Mouse (Mus musculus) layer of hippocampus, adult 2 months (tissue): Measurements from ENCODE around the gene Asic2. TPM values are rescaled to one million over a fixed set of nuclear protein-coding genes. Genes with fewer than 3 reads are reported as not detected.

Experiments used
- DNase-seq, 2 experiments: peaks; one replicate each; pipeline ENCODE4 v3.0.0; 2022; ENCODE audit warnings: low spot score in 2 of 2
- H3K27ac ChIP-seq: fragments of 200-600 bp; 2 replicates; pipeline ENCODE4 v1.8.1; 2022
- H3K4me3 ChIP-seq: fragments of 200-600 bp; 2 replicates; pipeline ENCODE4 v1.8.1; 2022; ENCODE audit warnings: mild to moderate bottlenecking
- CTCF ChIP-seq: fragments of 200-600 bp; conservative IDR thresholded peaks from 2 replicates; pipeline ENCODE4 v1.8.1; 2022; ENCODE audit warnings: antibody characterized with exemption, mild to moderate bottlenecking, moderate library complexity
- total RNA-seq, 2 experiments: library from RNA; stranded (reverse); gene quantifications; 2 replicates each; pipeline ENCODE4 v1.2.3; 2021

The Asic2 gene
- total RNA-seq, 2 experiments from 2014 or later: 58.5 to 65.6 TPM

- DNase-seq: no peak
- TF ChIP-seq CTCF: no peak
- no peak overlapping the region for H3K4me3 ChIP-seq
- H3K27ac ChIP-seq: no peak overlapping the region
These were observed 30.7 kb downstream of the Asic2 start for GRCm38 (mm10) chr11:81937516-81937915.

GRCm38 (mm10) chr11:81926393-81926792, 41.9 kb downstream of the Asic2 start:
- no peak for DNase-seq
- Histone ChIP-seq H3K4me3 (no peak overlapping the region), H3K27ac (no peak overlapping the region)
- TF ChIP-seq CTCF: no peak

GRCm38 (mm10) chr11:81923626-81924025, 44.6 kb downstream of the Asic2 start:
- DNase-seq: no peak
- H3K4me3 ChIP-seq: no peak overlapping the region
- no peak overlapping the region for H3K27ac ChIP-seq
- TF ChIP-seq CTCF: no peak

- no peak for DNase-seq
- H3K27ac ChIP-seq: no peak overlapping the region
- TF ChIP-seq CTCF: no peak
- H3K4me3 ChIP-seq: no peak overlapping the region
These were observed 45.2 kb downstream of the Asic2 start for GRCm38 (mm10) chr11:81923096-81923495.

GRCm38 (mm10) chr11:81915501-81915900, 52.8 kb downstream of the Asic2 start:
- no peak for TF ChIP-seq CTCF
- no peak for DNase-seq
- no peak overlapping the region for H3K4me3 ChIP-seq
- H3K27ac ChIP-seq: no peak overlapping the region

- DNase-seq: no peak
- Histone ChIP-seq H3K27ac (no peak overlapping the region), H3K4me3 (no peak overlapping the region)
- TF ChIP-seq CTCF: no peak
These were observed 55.2 kb downstream of the Asic2 start for GRCm38 (mm10) chr11:81913071-81913470.

- no peak for TF ChIP-seq CTCF
- Histone ChIP-seq H3K27ac (no peak overlapping the region), H3K4me3 (no peak overlapping the region)
- no peak for DNase-seq
These were observed 58.8 kb downstream of the Asic2 start for GRCm38 (mm10) chr11:81909397-81909894.

- TF ChIP-seq CTCF: no peak
- H3K4me3 ChIP-seq: no peak overlapping the region
- no peak overlapping the region for H3K27ac ChIP-seq
- DNase-seq: no peak
These were observed 59.5 kb downstream of the Asic2 start for GRCm38 (mm10) chr11:81908760-81909159.

GRCm38 (mm10) chr11:81902318-81902717, 65.9 kb downstream of the Asic2 start:
- DNase-seq: no peak
- H3K4me3 ChIP-seq: no peak overlapping the region
- H3K27ac ChIP-seq: no peak overlapping the region
- TF ChIP-seq CTCF: no peak

GRCm38 (mm10) chr11:81897547-81898354, 70.5 kb downstream of the Asic2 start:
- peak overlapping the region; percentile 83 for H3K27ac ChIP-seq
- peak; percentile 44 to 51 for DNase-seq
- H3K4me3 ChIP-seq: no peak overlapping the region

GRCm38 (mm10) chr11:81896511-81896910, 71.7 kb downstream of the Asic2 start:
- no peak for DNase-seq
- Histone ChIP-seq H3K4me3 (no peak overlapping the region), H3K27ac (no peak overlapping the region)
- TF ChIP-seq CTCF: no peak

More at GRCm38 (mm10) chr11:81897547-81898354, 70.5 kb downstream of the Asic2 start:
- TF ChIP-seq CTCF: no peak

- no peak for DNase-seq
- no peak overlapping the region for H3K4me3 ChIP-seq
These were observed 96.6 kb downstream of the Asic2 start for GRCm38 (mm10) chr11:81871506-81872213.

GRCm38 (mm10) chr11:81865661-81866382, 102.4 kb downstream of the Asic2 start:
- H3K27ac ChIP-seq: peak overlapping the region; percentile 55; the same call in 1 of the 2 replicates

More at GRCm38 (mm10) chr11:81871506-81872213, 96.6 kb downstream of the Asic2 start:
- H3K27ac ChIP-seq: no peak overlapping the region
- no peak for TF ChIP-seq CTCF

More at GRCm38 (mm10) chr11:81865661-81866382, 102.4 kb downstream of the Asic2 start:
- H3K4me3 ChIP-seq: no peak overlapping the region; the same call in 1 of the 2 replicates
- DNase-seq: peak in 1 of 2 experiments; percentile 42
- TF ChIP-seq CTCF: no peak
